Mouse (Mus musculus) erythroblast, embryonic 14.5 days (primary cell): ENCODE results near the gene Lrrc59.

Experiments
- GATA1 ChIP-seq: IDR thresholded peaks from 2 replicates; pipeline ENCODE4 v1.6.1; 2012; ENCODE audit warnings: low read length, inconsistent platforms, mixed read lengths
- TAL1 ChIP-seq: IDR thresholded peaks from 3 replicates; pipeline ENCODE4 v1.6.1; 2012; ENCODE audit warnings: low read length, inconsistent platforms, mixed read lengths

DNA sequence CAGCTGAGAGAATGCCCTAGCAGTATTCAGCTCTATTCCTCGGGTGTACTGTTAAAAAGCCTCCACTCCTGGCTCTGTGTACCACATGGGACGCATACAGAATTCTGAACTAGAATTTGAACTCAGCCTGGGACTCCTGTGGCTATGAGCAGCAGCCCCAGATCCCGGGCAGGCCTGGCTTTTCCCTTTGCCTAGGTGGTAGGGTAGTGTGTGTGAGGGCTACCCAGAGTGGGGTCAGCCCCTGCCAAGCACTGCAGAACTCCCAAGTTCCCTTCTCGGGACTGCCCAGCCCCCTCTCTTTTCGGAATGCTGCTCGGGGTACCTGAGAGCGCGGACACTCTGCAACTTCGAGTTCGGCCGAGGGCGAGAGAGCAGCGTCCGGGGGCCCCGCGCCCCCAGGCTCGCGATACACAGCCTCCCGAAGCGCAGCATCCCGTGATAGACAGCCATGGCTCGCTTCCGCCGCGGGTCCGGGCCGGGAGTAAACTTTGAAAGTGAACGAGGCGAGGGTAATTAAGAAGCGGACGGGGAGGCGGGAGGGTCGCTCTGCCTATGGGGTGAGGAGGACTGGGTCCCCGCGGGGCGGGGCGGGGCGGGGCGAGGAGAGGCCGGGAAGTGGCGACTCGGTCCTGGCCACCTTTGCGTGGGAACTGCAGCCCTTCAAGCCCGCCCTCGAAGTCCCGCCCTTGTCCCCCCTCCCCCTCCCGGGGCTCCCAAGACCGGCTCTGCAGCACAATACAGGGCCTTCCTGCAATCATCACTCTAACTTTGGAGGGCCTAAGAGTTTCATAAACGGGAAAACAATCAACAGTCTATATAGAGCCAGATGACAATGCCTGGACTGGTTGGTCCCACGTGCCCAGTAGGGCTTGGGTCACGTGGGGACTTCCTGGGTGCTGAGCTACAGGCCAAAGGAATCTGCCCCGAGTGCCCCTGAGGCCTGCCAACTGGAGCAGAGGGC, 28.0 kb upstream of the Lrrc59 start, which contains the start of gene Acsf2:
- TF ChIP-seq TAL1 (no peak), GATA1 (no peak)
